Mouse (Mus musculus): ENCODE measurements around the gene Serpina3f. TPM values are rescaled to one million over a fixed set of nuclear protein-coding genes. Genes with fewer than 3 reads are reported as not detected.

Serpina3f gene
- total and polyA plus RNA-seq, 2 experiments from 2014 or later: 0.16 TPM; not detected in 1

GRCm38 (mm10) chr12:104247553-104248002, 33.2 kb downstream of the Serpina3f start:
- Histone ChIP-seq H3K27me3 (ENCODE audit: control insufficient read depth, insufficient read depth, low read length) (no peaks in the 10 kb centered on the region), H3K36me3 (replicated peaks; ENCODE audit: control insufficient read depth, insufficient read depth, low read length) (no peaks in the 10 kb centered on the region), H3K9ac (replicated peaks; ENCODE audit: low read depth, low read length) (no peak overlapping the region), H3K4me1 (ENCODE audit: control insufficient read depth, insufficient read depth) (no peaks in the 10 kb centered on the region; the same call in 1 of the 2 replicates), H3K4me2 (ENCODE audit: low read depth, low read length) (no peak overlapping the region), H3K4me3 (ENCODE audit: low read depth, low read length) (no peak overlapping the region), H3K9me3 (replicated peaks; ENCODE audit: control insufficient read depth, low read length) (no peaks in the 10 kb centered on the region), H3K27ac (ENCODE audit: low read depth) (no peak overlapping the region)
- DNase-seq (ENCODE audit: low spot score): no peak
- ATAC-seq (ENCODE audit: insufficient read depth, low read depth): 0 out of 2 replicates have a peak, but pooled peaks have one; percentile 39
- no peak for TF ChIP-seq CTCF (IDR thresholded peaks at IDR 0.05; ENCODE audit: low read depth)
- no peak for TF ChIP-seq EP300 (IDR thresholded peaks at IDR 0.05; ENCODE audit: low read depth)

- ATAC-seq (ENCODE audit: insufficient read depth, low read depth) (no peak), DNase-seq (ENCODE audit: low spot score) (no peak)
- Histone ChIP-seq H3K9me3 (replicated peaks; ENCODE audit: control insufficient read depth, low read length) (no peaks in the 10 kb centered on the region), H3K4me2 (ENCODE audit: low read depth, low read length) (no peak overlapping the region), H3K9ac (replicated peaks; ENCODE audit: low read depth, low read length) (no peak overlapping the region), H3K4me3 (ENCODE audit: low read depth, low read length) (no peak overlapping the region), H3K27me3 (ENCODE audit: control insufficient read depth, insufficient read depth, low read length) (no peaks in the 10 kb centered on the region), H3K27ac (ENCODE audit: low read depth) (no peak overlapping the region), H3K36me3 (replicated peaks; ENCODE audit: control insufficient read depth, insufficient read depth, low read length) (no peaks in the 10 kb centered on the region), H3K4me1 (ENCODE audit: control insufficient read depth, insufficient read depth) (no peaks in the 10 kb centered on the region; the same call in 1 of the 2 replicates)
- TF ChIP-seq CTCF (IDR thresholded peaks at IDR 0.05; ENCODE audit: low read depth) (no peak), EP300 (IDR thresholded peaks at IDR 0.05; ENCODE audit: low read depth) (no peak)
- WGBS: 64% methylated on average over 3 of the region's 3 CpGs
Observed at GRCm38 (mm10) chr12:104248231-104248630, 33.9 kb downstream of the Serpina3f start.

GRCm38 (mm10) chr12:104261041-104261440, 46.7 kb downstream of the Serpina3f start:
- Histone ChIP-seq H3K9me3 (replicated peaks; ENCODE audit: control insufficient read depth, low read length) (no peaks in the 10 kb centered on the region), H3K4me2 (ENCODE audit: low read depth, low read length) (no peak overlapping the region), H3K9ac (replicated peaks; ENCODE audit: low read depth, low read length) (no peak overlapping the region), H3K27ac (ENCODE audit: low read depth) (no peak overlapping the region), H3K27me3 (ENCODE audit: control insufficient read depth, insufficient read depth, low read length) (no peaks in the 10 kb centered on the region), H3K4me3 (ENCODE audit: low read depth, low read length) (no peak overlapping the region), H3K4me1 (ENCODE audit: control insufficient read depth, insufficient read depth) (no peaks in the 10 kb centered on the region), H3K36me3 (replicated peaks; ENCODE audit: control insufficient read depth, insufficient read depth, low read length) (no peaks in the 10 kb centered on the region)
- 61% methylated on average over 3 of the region's 3 CpGs for WGBS
- DNase-seq (ENCODE audit: low spot score) (no peak), ATAC-seq (ENCODE audit: insufficient read depth, low read depth) (no peak)
- TF ChIP-seq EP300 (IDR thresholded peaks at IDR 0.05; ENCODE audit: low read depth): no peak
- TF ChIP-seq CTCF (IDR thresholded peaks at IDR 0.05; ENCODE audit: low read depth): no peak

GRCm38 (mm10) chr12:104262863-104263262, 48.5 kb downstream of the Serpina3f start, which contains the start of gene Serpina3i:
Gene Serpina3i (plus strand): TSS chr12:104263122.
- Histone ChIP-seq H3K4me1 (ENCODE audit: control insufficient read depth, insufficient read depth) (no peaks in the 10 kb centered on the region), H3K9me3 (replicated peaks; ENCODE audit: control insufficient read depth, low read length) (no peaks in the 10 kb centered on the region), H3K4me3 (ENCODE audit: low read depth, low read length) (no peak within 1 kb of the TSS), H3K27ac (ENCODE audit: low read depth) (no peak within 1 kb of the TSS), H3K27me3 (ENCODE audit: control insufficient read depth, insufficient read depth, low read length) (no peaks in the 10 kb centered on the region), H3K9ac (replicated peaks; ENCODE audit: low read depth, low read length) (no peak within 1 kb of the TSS), H3K36me3 (replicated peaks; ENCODE audit: control insufficient read depth, insufficient read depth, low read length) (no peaks in the 10 kb centered on the region), H3K4me2 (ENCODE audit: low read depth, low read length) (no peak within 1 kb of the TSS)
- ATAC-seq (ENCODE audit: insufficient read depth, low read depth) (no peak), DNase-seq (ENCODE audit: low spot score) (no peak)
- no peak for TF ChIP-seq EP300 (IDR thresholded peaks at IDR 0.05; ENCODE audit: low read depth)
- TF ChIP-seq CTCF (IDR thresholded peaks at IDR 0.05; ENCODE audit: low read depth): no peak

GRCm38 (mm10) chr12:104266374-104266773, 52.0 kb downstream of the Serpina3f start:
- WGBS: 68% methylated on average over 3 of the region's 3 CpGs
- TF ChIP-seq CTCF (IDR thresholded peaks at IDR 0.05; ENCODE audit: low read depth) (no peak), EP300 (IDR thresholded peaks at IDR 0.05; ENCODE audit: low read depth) (no peak)
- Histone ChIP-seq H3K4me2 (ENCODE audit: low read depth, low read length) (no peak overlapping the region), H3K9ac (replicated peaks; ENCODE audit: low read depth, low read length) (no peak overlapping the region), H3K9me3 (replicated peaks; ENCODE audit: control insufficient read depth, low read length) (no peaks in the 10 kb centered on the region), H3K4me1 (ENCODE audit: control insufficient read depth, insufficient read depth) (no peaks in the 10 kb centered on the region), H3K27me3 (ENCODE audit: control insufficient read depth, insufficient read depth, low read length) (no peaks in the 10 kb centered on the region), H3K36me3 (replicated peaks; ENCODE audit: control insufficient read depth, insufficient read depth, low read length) (no peaks in the 10 kb centered on the region), H3K27ac (ENCODE audit: low read depth) (no peak overlapping the region), H3K4me3 (ENCODE audit: low read depth, low read length) (no peak overlapping the region)
- ATAC-seq (ENCODE audit: insufficient read depth, low read depth): no peak
- DNase-seq (ENCODE audit: low spot score): no peak

Other genes starting within 250 kb of the Serpina3f start
- gene Serpina11, start 224.6 kb upstream of the Serpina3f start, total RNA-seq (2014; rRNA removed; ENCODE audit: low replicate concordance): not detected in 2 replicates
- not detected in 2 replicates for gene Serpina11, start 224.6 kb upstream of the Serpina3f start, polyA plus RNA-seq (2015; fragmentation: Nextera tagmentation; extraction: Ambion mirVana)
- 0.08 TPM in 1 of 2 replicates, not detected in the other for gene Serpina9, start 200.8 kb upstream of the Serpina3f start, total RNA-seq (2014; rRNA removed; ENCODE audit: low replicate concordance)
- 0.11 and 0.14 TPM in 2 replicates for gene Serpina9, start 200.8 kb upstream of the Serpina3f start, polyA plus RNA-seq (2015; fragmentation: Nextera tagmentation; extraction: Ambion mirVana)
- gene Serpina12, start 170.1 kb upstream of the Serpina3f start, total RNA-seq (2014; rRNA removed; ENCODE audit: low replicate concordance): not detected in 2 replicates
- gene Serpina12, start 170.1 kb upstream of the Serpina3f start, polyA plus RNA-seq (2015; fragmentation: Nextera tagmentation; extraction: Ambion mirVana): not detected in 2 replicates
- not detected in 2 replicates for gene Serpina5, start 113.4 kb upstream of the Serpina3f start, total RNA-seq (2014; rRNA removed; ENCODE audit: low replicate concordance)
- not detected in 2 replicates for gene Serpina5, start 113.4 kb upstream of the Serpina3f start, polyA plus RNA-seq (2015; fragmentation: Nextera tagmentation; extraction: Ambion mirVana)
- gene Serpina3a, start 101.8 kb upstream of the Serpina3f start, total RNA-seq (2014; rRNA removed; ENCODE audit: low replicate concordance): not detected in 2 replicates
- gene Serpina3a, start 101.8 kb upstream of the Serpina3f start, polyA plus RNA-seq (2015; fragmentation: Nextera tagmentation; extraction: Ambion mirVana): not detected in 2 replicates
- gene Serpina3b, start 86.5 kb upstream of the Serpina3f start, total RNA-seq (2014; rRNA removed; ENCODE audit: low replicate concordance): not detected in 2 replicates
- gene Serpina3b, start 86.5 kb upstream of the Serpina3f start, polyA plus RNA-seq (2015; fragmentation: Nextera tagmentation; extraction: Ambion mirVana): not detected in 2 replicates
- 0.84 TPM in 1 of 2 replicates, not detected in the other for gene Serpina3c, start 60.7 kb upstream of the Serpina3f start, total RNA-seq (2014; rRNA removed; ENCODE audit: low replicate concordance)
- gene Serpina3c, start 60.7 kb upstream of the Serpina3f start, polyA plus RNA-seq (2015; fragmentation: Nextera tagmentation; extraction: Ambion mirVana): 0.07 and 0.11 TPM in 2 replicates
- 6.9 and 12.6 TPM in 2 replicates for gene Serpina3g, start 21.7 kb downstream of the Serpina3f start, total RNA-seq (2014; rRNA removed; ENCODE audit: low replicate concordance)
- 3.3 and 3.4 TPM in 2 replicates for gene Serpina3g, start 21.7 kb downstream of the Serpina3f start, polyA plus RNA-seq (2015; fragmentation: Nextera tagmentation; extraction: Ambion mirVana)
- not detected in 2 replicates for gene Serpina3i, start 48.6 kb downstream of the Serpina3f start, total RNA-seq (2014; rRNA removed; ENCODE audit: low replicate concordance)
- gene Serpina3i, start 48.6 kb downstream of the Serpina3f start, polyA plus RNA-seq (2015; fragmentation: Nextera tagmentation; extraction: Ambion mirVana): 0.19 TPM in 1 of 2 replicates, not detected in the other
- not detected in 2 replicates for gene Serpina3j, start 100.0 kb downstream of the Serpina3f start, total RNA-seq (2014; rRNA removed; ENCODE audit: low replicate concordance)
- gene Serpina3j, start 100.0 kb downstream of the Serpina3f start, polyA plus RNA-seq (2015; fragmentation: Nextera tagmentation; extraction: Ambion mirVana): not detected in 2 replicates
- gene Serpina3k, start 123.9 kb downstream of the Serpina3f start, total RNA-seq (2014; rRNA removed; ENCODE audit: low replicate concordance): not detected in 2 replicates
- 0.05 TPM in 1 of 2 replicates, not detected in the other for gene Serpina3k, start 123.9 kb downstream of the Serpina3f start, polyA plus RNA-seq (2015; fragmentation: Nextera tagmentation; extraction: Ambion mirVana)
- 1.4 TPM in 1 of 2 replicates, not detected in the other for gene Serpina3m, start 123.9 kb downstream of the Serpina3f start, total RNA-seq (2014; rRNA removed; ENCODE audit: low replicate concordance)
- not detected in 2 replicates for gene Serpina3m, start 123.9 kb downstream of the Serpina3f start, polyA plus RNA-seq (2015; fragmentation: Nextera tagmentation; extraction: Ambion mirVana)
- 1.7 and 3.5 TPM in 2 replicates for gene Serpina3n, start 192.2 kb downstream of the Serpina3f start, total RNA-seq (2014; rRNA removed; ENCODE audit: low replicate concordance)
- gene Serpina3n, start 192.2 kb downstream of the Serpina3f start, polyA plus RNA-seq (2015; fragmentation: Nextera tagmentation; extraction: Ambion mirVana): 0.37 and 0.54 TPM in 2 replicates